In genomic region chr10:37483521-37483920, GRCm38 (mm10) we compare ENCODE assay signal across 9 mouse cellular contexts.
DNase-seq lines count a peak whose midpoint lies in the region; ATAC-seq and TF ChIP-seq lines count a peak whose summit lies in the region.
"Had no signal": no experiment of that assay in that cellular context is flagged by ENCODE, and none has a peak within 500 bp of the region (broad histone marks: within the 10 kb centered on the region; RNA-seq: fewer than 3 reads in every experiment).

No protein-coding gene starts in this region.

- 73% methylated on average over 4 of the region's 4 CpGs for WGBS in liver, adult 2 months
- 39% methylated on average over 4 of the region's 4 CpGs for WGBS in liver, embryonic 12.5 days (ENCODE audit: insufficient replicate concordance)
- WGBS in neural tube, embryonic 15.5 days: 56% methylated on average over 4 of the region's 4 CpGs

- no peaks in the 10 kb centered on the region for H3K36me3 ChIP-seq in liver, adult 2 months (ENCODE audit: control insufficient read depth, insufficient read depth, low read length)
- no peaks in the 10 kb centered on the region for H3K36me3 ChIP-seq in liver, embryonic 12.5 days
- H3K36me3 ChIP-seq in myocyte (ENCODE audit: control insufficient read depth, insufficient read depth): no peaks in the 10 kb centered on the region
- no peaks in the 10 kb centered on the region for H3K36me3 ChIP-seq in neural tube, embryonic 15.5 days
- H3K36me3 ChIP-seq: limb, embryonic 12.5 days had no signal

- H3K9me3 ChIP-seq in liver, embryonic 12.5 days (replicated peaks): no peaks in the 10 kb centered on the region
- H3K9me3 ChIP-seq in neural tube, embryonic 15.5 days (replicated peaks): no peaks in the 10 kb centered on the region
- H3K9me3 ChIP-seq: limb, embryonic 12.5 days had no signal

- no peak overlapping the region for H3K4me2 ChIP-seq in liver, embryonic 12.5 days
- H3K4me2 ChIP-seq in myocyte (ENCODE audit: low read depth): peak overlapping the region; percentile 45
- H3K4me2 ChIP-seq in neural tube, embryonic 15.5 days: no peak overlapping the region
- H3K4me2 ChIP-seq: limb, embryonic 12.5 days had no signal

- no peak for TF ChIP-seq POLR2A in liver, adult 2 months (IDR thresholded peaks at IDR 0.05; ENCODE audit: extremely low read depth, insufficient read depth, low read length)
- no peak for TF ChIP-seq POLR2A in myocyte (IDR thresholded peaks at IDR 0.05; ENCODE audit: insufficient read length, low read depth)

- no peak overlapping the region for H3K4me3 ChIP-seq in liver, adult 2 months (ENCODE audit: insufficient read depth, low read depth, low read length)
- H3K4me3 ChIP-seq in liver, embryonic 12.5 days: no peak overlapping the region
- no peak overlapping the region for H3K4me3 ChIP-seq in myocyte
- H3K4me3 ChIP-seq in neural tube, embryonic 15.5 days (replicated peaks): no peak overlapping the region
- H3K4me3 ChIP-seq: limb, embryonic 12.5 days had no signal

- no peak overlapping the region for H3K9ac ChIP-seq in liver, adult 2 months (ENCODE audit: low read depth, low read length)
- no peak overlapping the region for H3K9ac ChIP-seq in liver, embryonic 12.5 days
- H3K9ac ChIP-seq in neural tube, embryonic 15.5 days (replicated peaks): no peak overlapping the region
- H3K9ac ChIP-seq: limb, embryonic 12.5 days had no signal

- peak; percentile 43 for DNase-seq in liver, adult 2 months (ENCODE audit: extremely low read depth, low read depth, low spot score)
- peak; percentile 41 for DNase-seq in embryo, embryonic 11 days
- peak; percentile 12 for DNase-seq in heart, postnatal 25 days (ENCODE audit: low spot score)
- no peak for DNase-seq in thymus, adult 18-20 months
- no peak for DNase-seq in thymus, postnatal 25 days

- ATAC-seq in liver, embryonic 12.5 days: no peak
- ATAC-seq in neural tube, embryonic 15.5 days (ENCODE audit: low FRiP score): no peak

- TF ChIP-seq CTCF in liver, adult 2 months (IDR thresholded peaks at IDR 0.05; ENCODE audit: low read depth, low read length): no peak

- no peaks in the 10 kb centered on the region for H3K79me2 ChIP-seq in liver, adult 2 months (ENCODE audit: control insufficient read depth, insufficient read depth, low read length)
- no peaks in the 10 kb centered on the region for H3K79me2 ChIP-seq in myocyte (ENCODE audit: control insufficient read depth, insufficient read depth)

- no peak overlapping the region for H3K27ac ChIP-seq in liver, adult 2 months (replicated peaks; ENCODE audit: insufficient read depth, low read depth, low read length)
- H3K27ac ChIP-seq in liver, embryonic 12.5 days: no peak overlapping the region
- no peak overlapping the region for H3K27ac ChIP-seq in neural tube, embryonic 15.5 days (replicated peaks)
- H3K27ac ChIP-seq: limb, embryonic 12.5 days had no signal

- no peak overlapping the region for H3ac ChIP-seq in myocyte (ENCODE audit: control insufficient read depth, insufficient read length)

- no peaks in the 10 kb centered on the region for H3K27me3 ChIP-seq in liver, adult 2 months (ENCODE audit: control insufficient read depth, insufficient read depth, low read length)
- H3K27me3 ChIP-seq in liver, embryonic 12.5 days (replicated peaks): no peaks in the 10 kb centered on the region
- no peaks in the 10 kb centered on the region for H3K27me3 ChIP-seq in myocyte (ENCODE audit: control insufficient read depth, insufficient read depth, insufficient read length)
- no peaks in the 10 kb centered on the region for H3K27me3 ChIP-seq in neural tube, embryonic 15.5 days (replicated peaks)
- H3K27me3 ChIP-seq: limb, embryonic 12.5 days had no signal

- H3K4me1 ChIP-seq in liver, adult 2 months (ENCODE audit: control insufficient read depth, insufficient read depth, low read length): peaks cover 9% of the 10 kb centered on the region; the same call in 1 of the 2 replicates
- no peaks in the 10 kb centered on the region for H3K4me1 ChIP-seq in liver, embryonic 12.5 days
- no peaks in the 10 kb centered on the region for H3K4me1 ChIP-seq in neural tube, embryonic 15.5 days
- H3K4me1 ChIP-seq: limb, embryonic 12.5 days had no signal

- intact Hi-C loops in heart, postnatal 25 days (cut with DNase I): loop anchor here (5.0 kb wide), 2 partner anchors 86 to 346 kb away; partner anchors contain the start of gene Marcks

TF ChIP-seq in myocyte, 11 proteins besides CTCF, POLR2A, EP300 and RAD21:
- TF ChIP-seq MYOD1 (IDR thresholded peaks at IDR 0.05; ENCODE audit: control insufficient read depth in 1 of 3, insufficient read length in 2 of 3, low read depth in 2 of 3) (peak in 1 of 3 experiments; percentile 14), USF1 (IDR thresholded peaks at IDR 0.05; ENCODE audit: low read depth) (peak; percentile 90), TCF3 (IDR thresholded peaks at IDR 0.05; ENCODE audit: insufficient read length, low read depth) (no peak), MYOG (IDR thresholded peaks at IDR 0.05; ENCODE audit: control insufficient read depth in 1 of 3, insufficient read depth in 1 of 3, insufficient read length in 2 of 3, low read depth in 2 of 3) (peak in 1 of 3 experiments; percentile 28), SRF (IDR thresholded peaks at IDR 0.05; ENCODE audit: control insufficient read depth, insufficient read length, low read depth) (no peak)

Comparison
In these comparisons a context has a peak if more than half of its experiments do, and no peak if none do; other contexts are left out.
1. DNase-seq: peak in liver, adult 2 months (single experiment), embryo, embryonic 11 days (single experiment) and heart, postnatal 25 days (single experiment); none in thymus, adult 18-20 months (0 of 2) and thymus, postnatal 25 days (single experiment).